Mouse (Mus musculus) kidney, postnatal 0 days (tissue): ENCODE measurements around the gene Dst. TPM values are rescaled to one million over a fixed set of nuclear protein-coding genes. Genes with fewer than 3 reads are reported as not detected.

Experiments
- ATAC-seq: fragments of 200-750 bp; cut with Nextera tagmentation; replicated peaks from 2 replicates; pipeline ENCODE4 v1.8.0; 2017; ENCODE audit warnings: low read depth, moderate number of reproducible peaks, moderate TSS enrichment, moderate library complexity; ENCODE audit not compliant: low FRiP score
- DNase-seq: peaks from one replicate; pipeline ENCODE4 v3.0.0-alpha.2; 2016; ENCODE audit warnings: low spot score
- H3K27ac ChIP-seq: fragments of 300-500 bp; sonication (generic); 2 replicates; pipeline ENCODE4 v1.5.1; 2014; ENCODE audit warnings: mild to moderate bottlenecking
- H3K27me3 ChIP-seq: fragments of 300-500 bp; sonication (generic); 2 replicates; pipeline ENCODE4 v1.6.1; 2014; ENCODE audit warnings: low read length, mixed read lengths; ENCODE audit not compliant: insufficient read depth
- H3K36me3 ChIP-seq: fragments of 300-500 bp; sonication (generic); 2 replicates; pipeline ENCODE4 v1.6.1; 2014; ENCODE audit warnings: low read length, mixed read lengths; ENCODE audit not compliant: insufficient read depth
- H3K4me1 ChIP-seq: fragments of 300-500 bp; sonication (generic); replicated peaks from 2 replicates; pipeline ENCODE4 v1.6.1; 2014; ENCODE audit warnings: antibody characterized with exemption, low read length, mixed read lengths; ENCODE audit not compliant: insufficient read depth
- H3K4me2 ChIP-seq: fragments of 300-500 bp; sonication (generic); 2 replicates; pipeline ENCODE4 v1.6.1; 2014; ENCODE audit warnings: mild to moderate bottlenecking, low read length, moderate library complexity, mixed read lengths
- H3K4me3 ChIP-seq: fragments of 300-500 bp; sonication (generic); replicated peaks from 2 replicates; pipeline ENCODE4 v1.5.1; 2014; ENCODE audit warnings: low read depth, low read length
- H3K9ac ChIP-seq: fragments of 300-500 bp; sonication (generic); 2 replicates; pipeline ENCODE4 v1.6.1; 2014; ENCODE audit warnings: low read depth, low read length
- H3K9me3 ChIP-seq: fragments of 300-500 bp; sonication (generic); replicated peaks from 2 replicates; pipeline ENCODE4 v1.6.1; 2016; ENCODE audit warnings: low read length, inconsistent platforms, mixed read lengths
- CTCF ChIP-seq: IDR thresholded peaks from 2 replicates; pipeline ENCODE4 v1.5.1; 2016; ENCODE audit warnings: antibody characterized with exemption, low read depth, mild to moderate bottlenecking, moderate library complexity
- WGBS: fragments of 180-500 bp; shearing (Covaris S2); extraction: QIAGEN DNeasy Blood & Tissue Kit; methylation state at CpG from one replicate; pipeline ENCODE4 v1.1.7; 2014; 5-methylcytosine and 5-hydroxymethylcytosine counted together
- polyA plus RNA-seq: library from polyadenylated mRNA; unstranded; fragments of >200 nt; fragmentation: Nextera tagmentation; extraction: Ambion mirVana; gene quantifications from 2 replicates; pipeline ENCODE4 v1.2.1, GENCODE M21; 2015

Gene Dst
- polyA plus RNA-seq, 1 experiment from 2014 or later = 22.4 TPM

DNA sequence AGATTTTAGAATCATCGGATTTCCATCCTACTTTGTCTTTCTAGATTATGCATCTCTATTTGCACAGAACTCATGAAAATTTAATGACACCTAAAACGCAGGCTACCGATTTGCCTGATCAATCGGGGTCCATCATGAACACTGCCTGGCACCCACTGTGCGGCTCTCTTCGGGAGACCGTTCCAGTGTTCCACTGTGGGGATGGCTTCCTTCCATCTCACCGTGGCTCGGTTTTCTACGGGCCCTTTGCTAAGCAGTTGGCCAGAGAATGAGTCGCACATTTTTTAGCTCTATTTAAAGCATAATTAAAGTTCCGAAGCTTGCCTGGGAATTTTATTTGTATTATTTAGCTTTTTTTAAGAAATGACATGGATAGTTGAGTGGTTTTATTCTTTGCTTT lies 72.4 kb downstream of the Dst start:
- Histone ChIP-seq H3K9me3 (no peaks in the 10 kb centered on the region), H3K9ac (no peak overlapping the region), H3K4me3 (no peak overlapping the region), H3K27me3 (no peaks in the 10 kb centered on the region), H3K27ac (no peak overlapping the region), H3K4me2 (no peak overlapping the region), H3K4me1 (no peaks in the 10 kb centered on the region), H3K36me3 (no peaks in the 10 kb centered on the region)
- TF ChIP-seq CTCF = no peak
- WGBS = 89% methylated on average over 12 of the region's 12 CpGs
- DNase-seq (no peak), ATAC-seq (no peak)

DNA sequence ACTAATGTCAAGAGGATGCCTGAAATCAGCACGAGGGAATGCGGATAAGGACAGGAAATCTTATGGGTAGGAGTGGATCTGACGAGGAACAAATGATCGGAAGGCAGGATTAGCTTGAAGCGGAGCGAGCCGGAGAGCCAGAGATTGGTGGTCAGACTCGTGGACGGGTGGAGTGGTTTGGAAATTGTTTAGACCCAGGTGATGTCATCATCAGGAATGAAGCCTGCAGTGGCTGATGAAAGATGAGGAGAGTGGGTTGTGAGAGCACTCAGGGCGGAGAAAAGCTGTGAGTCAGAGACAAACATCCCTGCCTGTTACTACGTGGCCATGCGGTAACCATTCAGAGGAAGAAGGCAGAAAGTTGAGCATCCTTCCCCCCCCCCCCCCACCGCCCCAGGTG lies 81.6 kb downstream of the Dst start:
- H3K4me3 ChIP-seq = no peak overlapping the region
- H3K4me2 ChIP-seq = no peak overlapping the region
- peaks cover 7% of the 10 kb centered on the region; the same call in 1 of the 2 replicates for H3K4me1 ChIP-seq
- DNase-seq = no peak
- H3K27ac ChIP-seq = no peak overlapping the region
- H3K36me3 ChIP-seq = no peaks in the 10 kb centered on the region
- 92% methylated on average over 12 of the region's 13 CpGs for WGBS
- H3K9me3 ChIP-seq = no peaks in the 10 kb centered on the region
- ATAC-seq = no peak
- no peak overlapping the region for H3K9ac ChIP-seq
- H3K27me3 ChIP-seq = no peaks in the 10 kb centered on the region
- TF ChIP-seq CTCF = no peak

DNA sequence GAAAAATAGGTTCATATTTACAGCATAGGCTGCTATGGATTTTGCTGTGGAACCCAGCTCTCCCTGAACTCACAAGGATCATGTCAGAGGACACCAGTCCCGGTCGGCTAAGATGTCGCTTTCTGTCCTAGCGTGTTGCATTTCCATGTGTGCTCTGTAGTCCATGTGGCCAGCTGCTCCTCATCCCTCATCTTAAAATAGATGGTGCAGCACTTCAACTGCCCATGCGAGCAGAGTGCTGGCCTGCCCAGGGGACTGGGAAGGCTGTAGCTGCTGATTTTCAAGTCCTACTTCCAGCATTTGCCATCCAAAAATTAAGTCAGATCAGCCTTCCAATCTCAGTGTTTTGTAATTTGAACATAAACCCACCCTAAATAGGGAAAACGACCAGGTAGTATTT lies 83.0 kb downstream of the Dst start:
- H3K4me3 ChIP-seq = no peak overlapping the region
- H3K27ac ChIP-seq = no peak overlapping the region
- H3K4me2 ChIP-seq = no peak overlapping the region
- H3K4me1 ChIP-seq = peaks cover 7% of the 10 kb centered on the region; the same call in 1 of the 2 replicates
- DNase-seq = no peak
- TF ChIP-seq CTCF = no peak
- no peaks in the 10 kb centered on the region for H3K9me3 ChIP-seq
- no peak overlapping the region for H3K9ac ChIP-seq
- WGBS = 80% methylated on average over 6 of the region's 6 CpGs
- no peaks in the 10 kb centered on the region for H3K36me3 ChIP-seq
- no peaks in the 10 kb centered on the region for H3K27me3 ChIP-seq
- ATAC-seq = no peak

DNA sequence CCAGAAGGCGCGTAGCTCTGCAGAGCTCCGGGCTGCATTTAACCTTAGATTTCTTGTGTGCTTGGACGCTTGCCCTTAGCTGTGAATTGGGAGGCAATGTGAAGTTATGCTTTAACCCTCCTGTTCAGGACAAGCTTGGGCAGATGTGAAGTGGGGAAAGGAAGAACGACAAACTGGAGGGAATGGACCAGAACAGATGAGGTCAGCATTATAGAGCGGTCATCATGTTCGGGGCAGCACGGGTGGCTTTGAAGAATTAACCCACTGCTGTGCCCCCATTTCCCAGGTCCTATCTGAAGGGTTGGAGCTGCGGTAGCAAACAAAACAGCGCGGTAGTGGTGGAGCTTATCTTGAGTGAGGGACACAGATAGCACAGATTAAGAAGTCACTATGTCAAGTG lies 84.8 kb downstream of the Dst start:
- 49% methylated on average over 11 of the region's 11 CpGs for WGBS
- no peak for TF ChIP-seq CTCF
- H3K27ac ChIP-seq = no peak overlapping the region
- H3K36me3 ChIP-seq = no peaks in the 10 kb centered on the region
- no peaks in the 10 kb centered on the region for H3K9me3 ChIP-seq
- no peak overlapping the region for H3K9ac ChIP-seq
- peaks cover 7% of the 10 kb centered on the region; the same call in 1 of the 2 replicates for H3K4me1 ChIP-seq
- ATAC-seq (0 out of 2 replicates have a peak, but pooled peaks have one; percentile 25), DNase-seq (no peak)
- no peak overlapping the region for H3K4me3 ChIP-seq
- H3K4me2 ChIP-seq = no peak overlapping the region
- no peaks in the 10 kb centered on the region for H3K27me3 ChIP-seq

DNA sequence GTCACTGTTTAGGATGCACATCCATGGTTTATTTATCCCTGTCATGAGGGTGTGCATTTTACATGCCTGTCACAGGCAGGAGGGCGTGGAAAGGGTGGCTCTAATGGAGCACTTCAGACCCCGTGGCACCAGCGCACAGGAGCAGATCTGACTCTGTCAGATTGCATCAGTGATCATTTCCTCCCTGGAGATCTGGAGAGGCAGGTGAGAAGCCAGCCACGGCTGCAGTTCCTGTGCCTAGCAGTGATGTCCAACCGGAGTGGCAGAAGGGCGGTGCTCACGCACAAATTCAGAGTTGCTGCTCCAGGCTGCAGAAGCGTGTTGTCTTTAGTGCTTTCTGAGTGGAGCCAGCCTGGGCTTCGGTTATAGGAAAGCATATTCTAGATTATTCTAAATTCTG lies 86.2 kb downstream of the Dst start:
- no peak for TF ChIP-seq CTCF
- Histone ChIP-seq H3K27me3 (no peaks in the 10 kb centered on the region), H3K36me3 (no peaks in the 10 kb centered on the region), H3K9ac (no peak overlapping the region), H3K9me3 (no peaks in the 10 kb centered on the region), H3K4me3 (no peak overlapping the region), H3K27ac (no peak overlapping the region), H3K4me2 (no peak overlapping the region), H3K4me1 (peaks cover 7% of the 10 kb centered on the region; the same call in 1 of the 2 replicates)
- ATAC-seq (no peak), DNase-seq (no peak)
- 34% methylated on average over 9 of the region's 9 CpGs for WGBS

DNA sequence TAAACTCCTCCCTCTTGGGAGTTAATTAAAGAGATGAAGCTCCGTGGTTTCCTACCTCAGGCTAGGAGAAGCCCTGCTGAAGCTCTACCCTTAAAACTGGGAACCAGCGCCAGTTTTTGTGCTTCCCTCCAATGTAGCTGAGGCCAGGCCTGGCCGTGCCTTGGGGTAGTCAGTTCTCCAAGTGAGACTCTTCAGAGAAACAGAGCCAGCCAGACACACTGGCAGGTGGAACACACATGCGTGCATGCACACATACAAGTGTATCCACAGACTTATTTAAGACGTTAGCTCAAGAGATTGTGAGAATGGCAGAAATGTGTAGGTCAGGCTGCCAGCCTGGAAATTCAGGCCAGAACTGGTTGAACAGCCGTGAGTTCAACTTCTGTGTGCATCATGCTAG lies 87.4 kb downstream of the Dst start:
- no peak for DNase-seq
- H3K9me3 ChIP-seq = no peaks in the 10 kb centered on the region
- H3K4me2 ChIP-seq = no peak overlapping the region
- H3K27me3 ChIP-seq = no peaks in the 10 kb centered on the region
- TF ChIP-seq CTCF = no peak
- no peak for ATAC-seq
- H3K36me3 ChIP-seq = no peaks in the 10 kb centered on the region
- 83% methylated on average over 6 of the region's 6 CpGs for WGBS
- no peak overlapping the region for H3K4me3 ChIP-seq
- H3K27ac ChIP-seq = no peak overlapping the region
- peaks cover 7% of the 10 kb centered on the region; the same call in 1 of the 2 replicates for H3K4me1 ChIP-seq
- H3K9ac ChIP-seq = no peak overlapping the region
